Mouse (Mus musculus): ENCODE measurements around the gene Ldb1. TPM values are rescaled to one million over a fixed set of nuclear protein-coding genes. Genes with fewer than 3 reads are reported as not detected.

Gene Ldb1
- total RNA-seq (2021): 100 to 1,000 TPM; 113 to 123 TPM
- long read RNA-seq, experiment 1, transcript Ldb1-207 (11 exons, 3,133 nt): major isoform, 28 of 69 reads
- long read RNA-seq, experiment 1, transcript Ldb1-206 (11 exons, 2,108 nt): minor isoform, 12 of 69 reads
- long read RNA-seq, experiment 1, partial matches to known transcripts: 27 of 69 reads
- long read RNA-seq, experiment 1, other reads (novel, unspliced or antisense): 2 of 69 reads
- long read RNA-seq, experiment 2, transcript Ldb1-206 (11 exons, 2,108 nt): minor isoform, 7 of 42 reads
- long read RNA-seq, experiment 2, transcript Ldb1-207 (11 exons, 3,133 nt): major isoform, 14 of 42 reads
- long read RNA-seq, experiment 2, partial matches to known transcripts: 11 of 42 reads
- long read RNA-seq, experiment 2, other reads (novel, unspliced or antisense): 10 of 42 reads

- peak; percentile 75 to 85 for DNase-seq (ENCODE audit: low spot score in 2 of 2)
Observed at GRCm38 (mm10) chr19:46044993-46045695, at the start of gene Ldb1. TSS of gene Ldb1 (minus strand) at chr19:46045214.

GRCm38 (mm10) chr19:46094144-46094543, 49.1 kb upstream of the Ldb1 start:
- no peak for DNase-seq (ENCODE audit: low spot score in 2 of 2)

GRCm38 (mm10) chr19:46091641-46092040, 46.6 kb upstream of the Ldb1 start:
- no peak for DNase-seq (ENCODE audit: low spot score in 2 of 2)

GRCm38 (mm10) chr19:46087871-46088270, 42.9 kb upstream of the Ldb1 start:
- no peak for DNase-seq (ENCODE audit: low spot score in 2 of 2)

GRCm38 (mm10) chr19:46086337-46086736, 41.3 kb upstream of the Ldb1 start:
- DNase-seq (ENCODE audit: low spot score in 2 of 2): peak; percentile 64 to 67

GRCm38 (mm10) chr19:46085185-46085584, 40.2 kb upstream of the Ldb1 start:
- no peak for DNase-seq (ENCODE audit: low spot score in 2 of 2)

GRCm38 (mm10) chr19:46078535-46078934, 33.5 kb upstream of the Ldb1 start:
- no peak for DNase-seq (ENCODE audit: low spot score in 2 of 2)

- peak; percentile 99 to 100 for DNase-seq (ENCODE audit: low spot score in 2 of 2)
Observed at GRCm38 (mm10) chr19:46075616-46076607, 30.9 kb upstream of the Ldb1 start, which contains the start of gene Nolc1. TSS of gene Nolc1 (plus strand) at chr19:46075863.

GRCm38 (mm10) chr19:46074266-46074665, 29.3 kb upstream of the Ldb1 start:
- DNase-seq (ENCODE audit: low spot score in 2 of 2): no peak

- DNase-seq (ENCODE audit: low spot score in 2 of 2): no peak
Observed at GRCm38 (mm10) chr19:46073285-46073684, 28.3 kb upstream of the Ldb1 start.

- no peak for DNase-seq (ENCODE audit: low spot score in 2 of 2)
Observed at GRCm38 (mm10) chr19:46068054-46068453, 23.0 kb upstream of the Ldb1 start.

GRCm38 (mm10) chr19:46060845-46061244, 15.8 kb upstream of the Ldb1 start:
- no peak for DNase-seq (ENCODE audit: low spot score in 2 of 2)

GRCm38 (mm10) chr19:46058466-46058865, 13.5 kb upstream of the Ldb1 start:
- no peak for DNase-seq (ENCODE audit: low spot score in 2 of 2)

GRCm38 (mm10) chr19:46056947-46057607, 12.1 kb upstream of the Ldb1 start:
- DNase-seq (ENCODE audit: low spot score in 2 of 2): peak; percentile 64 to 65

- peak; percentile 86 to 93 for DNase-seq (ENCODE audit: low spot score in 2 of 2)
Observed at GRCm38 (mm10) chr19:46056388-46056946, 11.5 kb upstream of the Ldb1 start.

- DNase-seq (ENCODE audit: low spot score in 2 of 2): no peak
Observed at GRCm38 (mm10) chr19:46055752-46056387, 10.9 kb upstream of the Ldb1 start.

GRCm38 (mm10) chr19:46050462-46050861, 5.4 kb upstream of the Ldb1 start:
- no peak for DNase-seq (ENCODE audit: low spot score in 2 of 2)

GRCm38 (mm10) chr19:46049129-46049528, 4.1 kb upstream of the Ldb1 start:
- no peak for DNase-seq (ENCODE audit: low spot score in 2 of 2)

- no peak for DNase-seq (ENCODE audit: low spot score in 2 of 2)
Observed at GRCm38 (mm10) chr19:46047426-46047825, 2.4 kb upstream of the Ldb1 start.

- no peak for DNase-seq (ENCODE audit: low spot score in 2 of 2)
Observed at GRCm38 (mm10) chr19:46046621-46047025, 1.6 kb upstream of the Ldb1 start.
